In the genomic region with DNA sequence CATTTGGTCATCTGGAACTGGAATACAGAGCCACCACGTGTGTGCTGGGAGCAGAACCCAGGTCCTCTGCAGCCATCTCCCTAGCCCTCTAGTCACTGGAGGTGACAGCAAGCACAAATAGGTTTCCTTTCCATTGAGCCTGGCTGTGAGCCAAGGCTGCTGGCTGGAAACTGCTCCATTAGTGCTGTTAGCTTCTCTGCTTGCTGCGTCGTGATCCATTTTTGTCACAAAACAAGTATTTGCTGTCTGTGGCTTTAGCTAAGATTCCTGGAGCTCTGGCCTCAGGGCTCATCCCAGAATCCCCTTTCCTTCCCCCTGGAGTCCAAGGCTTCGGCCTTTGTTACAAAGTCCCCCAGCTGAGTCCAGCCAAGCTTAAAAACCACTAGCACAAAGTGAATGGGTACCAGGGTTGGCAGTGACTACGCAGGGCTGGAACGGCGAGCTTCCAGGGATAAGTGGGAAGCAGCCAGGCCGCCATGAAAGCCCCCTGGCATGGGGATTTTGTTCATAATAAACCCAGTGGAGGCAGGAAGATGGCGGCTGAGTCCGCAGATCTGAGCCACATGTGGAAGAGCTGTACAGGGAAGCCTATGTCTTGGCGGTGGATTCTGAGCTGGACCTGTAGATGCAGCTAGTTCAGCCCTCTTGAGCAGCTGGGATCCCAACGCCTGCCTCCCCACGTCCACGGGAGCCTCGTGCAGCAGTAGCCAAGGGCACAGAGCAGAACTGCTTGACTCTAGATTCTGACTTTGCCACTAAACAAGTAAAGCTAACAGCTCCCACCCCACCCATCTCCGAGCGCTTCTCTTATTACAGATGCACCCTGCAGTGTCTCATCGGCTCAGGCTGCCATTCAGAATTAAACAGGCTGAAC, we compare ENCODE assay signal across 8 mouse cellular contexts. TPM values are rescaled to one million over a fixed set of nuclear protein-coding genes. Genes with fewer than 3 reads are reported as not detected.
DNase-seq lines count a peak whose midpoint lies in the region; ATAC-seq and TF ChIP-seq lines count a peak whose summit lies in the region.

No protein-coding gene starts in this region.

- H3K4me2 ChIP-seq in embryonic facial prominence, embryonic 12.5 days (replicated peaks), result no peak overlapping the region
- H3K4me2 ChIP-seq in CH12.LX (ENCODE audit: insufficient read depth, low read depth, poor library complexity, severe bottlenecking), result no peak overlapping the region
- H3K4me2 ChIP-seq in forebrain, embryonic 12.5 days, result peak overlapping the region; percentile 2; the same call in 1 of the 2 replicates
- H3K4me2 ChIP-seq in stomach, embryonic 16.5 days (ENCODE audit: low read depth, low read length), result no peak overlapping the region

- TF ChIP-seq EP300 in CH12.LX (IDR thresholded peaks at IDR 0.05; ENCODE audit: low read length), result no peak

- no peak for ATAC-seq in embryonic facial prominence, embryonic 12.5 days (ENCODE audit: insufficient number of reproducible peaks, insufficient read depth, low FRiP score, low TSS enrichment)
- peak; percentile 44; the same call in 1 of the 2 replicates for ATAC-seq in forebrain, embryonic 12.5 days (ENCODE audit: low FRiP score)
- ATAC-seq in stomach, embryonic 16.5 days (ENCODE audit: insufficient read depth, low FRiP score), result no peak

- no peak for TF ChIP-seq RAD21 in CH12.LX (IDR thresholded peaks at IDR 0.05; ENCODE audit: low read depth, low read length)

- peak overlapping the region; percentile 73 for H3K27ac ChIP-seq in embryonic facial prominence, embryonic 12.5 days
- H3K27ac ChIP-seq in embryonic facial prominence, embryonic 10.5 days (replicated peaks), result no peak overlapping the region
- no peak overlapping the region for H3K27ac ChIP-seq in CH12.LX (ENCODE audit: insufficient read depth, low read depth)
- H3K27ac ChIP-seq in forebrain, embryonic 12.5 days, result peak overlapping the region; percentile 82
- H3K27ac ChIP-seq in stomach, embryonic 16.5 days (ENCODE audit: low read length), result peak overlapping the region; percentile 35; the same call in 1 of the 2 replicates

- H3K9ac ChIP-seq in embryonic facial prominence, embryonic 12.5 days, result no peak overlapping the region
- H3K9ac ChIP-seq in CH12.LX (ENCODE audit: insufficient read depth, low read depth), result no peak overlapping the region
- no peak overlapping the region for H3K9ac ChIP-seq in forebrain, embryonic 12.5 days
- H3K9ac ChIP-seq in stomach, embryonic 16.5 days (ENCODE audit: low read length), result no peak overlapping the region

- no peak overlapping the region for H3K4me3 ChIP-seq in embryonic facial prominence, embryonic 12.5 days
- no peak overlapping the region for H3K4me3 ChIP-seq in embryonic facial prominence, embryonic 10.5 days
- no peak overlapping the region for H3K4me3 ChIP-seq in CH12.LX (replicated peaks in 1 of 3; ENCODE audit: low read depth in 2 of 3, low read length in 2 of 3, poor library complexity in 1 of 3)
- H3K4me3 ChIP-seq in forebrain, embryonic 12.5 days (replicated peaks), result no peak overlapping the region
- H3K4me3 ChIP-seq in stomach, embryonic 16.5 days (replicated peaks; ENCODE audit: low read length), result no peak overlapping the region

- in situ Hi-C loops in CH12.LX (cut with MboI; ENCODE audit: low pct_ligation_motif_present, low pct_unique_long_range_greater_than_20kb, low sequenced_read_pairs), result loop anchor here (10.0 kb wide), 1 partner anchor 374 kb away; no protein-coding TSS in a partner anchor

- no peaks in the 10 kb centered on the region for H3K79me2 ChIP-seq in CH12.LX (replicated peaks; ENCODE audit: control insufficient read depth, extremely low read depth, insufficient read depth, poor library complexity, severe bottlenecking)

- no peaks in the 10 kb centered on the region for H3K27me3 ChIP-seq in embryonic facial prominence, embryonic 12.5 days
- no peaks in the 10 kb centered on the region for H3K27me3 ChIP-seq in embryonic facial prominence, embryonic 10.5 days (replicated peaks; ENCODE audit: low read depth, poor library complexity, severe bottlenecking)
- H3K27me3 ChIP-seq in CH12.LX (replicated peaks), result no peaks in the 10 kb centered on the region
- H3K27me3 ChIP-seq in forebrain, embryonic 12.5 days, result no peaks in the 10 kb centered on the region
- no peaks in the 10 kb centered on the region for H3K27me3 ChIP-seq in stomach, embryonic 16.5 days (ENCODE audit: control insufficient read depth, insufficient read depth, low read length)

- no peak; the same call in 1 of the 2 replicates for TF ChIP-seq POLR2A in CH12.LX (IDR thresholded peaks at IDR 0.05; ENCODE audit: low read depth, low read length)

- no peak for TF ChIP-seq CTCF in CH12.LX (conservative IDR thresholded peaks at IDR 0.05 in 1 of 2, IDR thresholded peaks at IDR 0.05 in 1 of 2; ENCODE audit: low read depth in 2 of 2, low read length in 2 of 2)

- peaks cover 49% of the 10 kb centered on the region for H3K36me3 ChIP-seq in embryonic facial prominence, embryonic 12.5 days
- peaks cover 89% of the 10 kb centered on the region for H3K36me3 ChIP-seq in embryonic facial prominence, embryonic 10.5 days (replicated peaks)
- H3K36me3 ChIP-seq in CH12.LX (replicated peaks in 1 of 2; ENCODE audit: control insufficient read depth in 1 of 2, insufficient read depth in 1 of 2, low read length in 1 of 2), result peaks cover 52 to 85% of the 10 kb centered on the region in 2 experiments
- H3K36me3 ChIP-seq in forebrain, embryonic 12.5 days (replicated peaks), result peaks cover 43% of the 10 kb centered on the region
- peaks cover 21% of the 10 kb centered on the region for H3K36me3 ChIP-seq in stomach, embryonic 16.5 days (ENCODE audit: control insufficient read depth, insufficient read depth, low read length)

- dilution Hi-C loops in CH12.LX (cut with MboI; ENCODE audit: extremely low pct_ligation_motif_present, extremely low pct_unique_long_range_greater_than_20kb, low sequenced_read_pairs), result no loop called here

- H3K9me3 ChIP-seq in embryonic facial prominence, embryonic 12.5 days, result no peaks in the 10 kb centered on the region
- H3K9me3 ChIP-seq in embryonic facial prominence, embryonic 10.5 days, result no peaks in the 10 kb centered on the region
- no peaks in the 10 kb centered on the region for H3K9me3 ChIP-seq in CH12.LX (replicated peaks; ENCODE audit: low read length)
- H3K9me3 ChIP-seq in forebrain, embryonic 12.5 days, result no peaks in the 10 kb centered on the region
- H3K9me3 ChIP-seq in stomach, embryonic 16.5 days (replicated peaks; ENCODE audit: control insufficient read depth, low read length), result no peaks in the 10 kb centered on the region

- DNase-seq in embryonic facial prominence, embryonic 10.5 days (ENCODE audit: low spot score), result no peak
- no peak for DNase-seq in CH12.LX (ENCODE audit: extremely low read depth)
- DNase-seq in kidney, adult 9 months, result peak; percentile 89
- DNase-seq in thymus, postnatal 25 days, result no peak
- no peak for DNase-seq in adrenal gland, postnatal 14 days

- WGBS in embryonic facial prominence, embryonic 12.5 days, result 46% methylated on average over 18 of the region's 18 CpGs
- WGBS in embryonic facial prominence, embryonic 10.5 days, result 57% methylated on average over 18 of the region's 18 CpGs
- 32% methylated on average over 18 of the region's 18 CpGs for WGBS in forebrain, embryonic 12.5 days
- WGBS in stomach, embryonic 16.5 days, result 59% methylated on average over 18 of the region's 18 CpGs

- H3K4me1 ChIP-seq in embryonic facial prominence, embryonic 12.5 days, result peaks cover 4% of the 10 kb centered on the region
- H3K4me1 ChIP-seq in embryonic facial prominence, embryonic 10.5 days, result no peaks in the 10 kb centered on the region
- no peaks in the 10 kb centered on the region for H3K4me1 ChIP-seq in CH12.LX (ENCODE audit: control insufficient read depth in 1 of 2, insufficient read depth in 2 of 2)
- peaks cover 18% of the 10 kb centered on the region for H3K4me1 ChIP-seq in forebrain, embryonic 12.5 days
- H3K4me1 ChIP-seq in stomach, embryonic 16.5 days (ENCODE audit: control insufficient read depth, insufficient read depth, low read length), result no peaks in the 10 kb centered on the region

TF ChIP-seq in CH12.LX, 34 proteins besides CTCF, POLR2A, EP300 and RAD21:
- TF ChIP-seq MAX (IDR thresholded peaks at IDR 0.05; ENCODE audit: low read length) (no peak), MAFK (IDR thresholded peaks at IDR 0.05; ENCODE audit: insufficient replicate concordance, low read length) (no peak), POLR2AphosphoS2 (IDR thresholded peaks at IDR 0.05; ENCODE audit: low read depth, low read length) (peak; percentile 48)

RNA-seq across cellular contexts. Expression of gene Eno1, which starts 14.3 kb away (rescaled TPM):
- 1,519 and 1,577 TPM in 2 replicates for polyA plus RNA-seq in embryonic facial prominence, embryonic 12.5 days (2016; fragmentation: Nextera tagmentation; extraction: Ambion mirVana)
- 3,458 and 4,025 TPM in 2 replicates for polyA plus RNA-seq in embryonic facial prominence, embryonic 10.5 days (2016; fragmentation: Nextera tagmentation; extraction: Ambion mirVana)
- total RNA-seq in CH12.LX (2012; rRNA removed) (1,210 and 1,985 TPM in 2 replicates), CH12.LX (2014; rRNA removed) (903 and 1,109 TPM in 2 replicates)
- polyA plus RNA-seq in CH12.LX (2012; ENCODE audit: insufficient read length, low read depth), result 1,272 and 1,619 TPM in 2 replicates
- 1,282 and 1,334 TPM in 2 replicates for polyA plus RNA-seq in forebrain, embryonic 12.5 days (2016; fragmentation: Nextera tagmentation; extraction: Ambion mirVana)
- 1,435 and 1,468 TPM in 2 replicates for polyA plus RNA-seq in stomach, embryonic 16.5 days (2015; fragmentation: Nextera tagmentation; extraction: Ambion mirVana)
- 426 and 444 TPM in 2 replicates for total RNA-seq in adrenal gland, postnatal 14 days (2021)

RNA-seq across cellular contexts. Expression of gene Rere, which starts 30.7 kb away (rescaled TPM):
- polyA plus RNA-seq in embryonic facial prominence, embryonic 12.5 days (2016; fragmentation: Nextera tagmentation; extraction: Ambion mirVana), result 37.7 and 40.7 TPM in 2 replicates
- 26.1 and 31.4 TPM in 2 replicates for polyA plus RNA-seq in embryonic facial prominence, embryonic 10.5 days (2016; fragmentation: Nextera tagmentation; extraction: Ambion mirVana)
- total RNA-seq in CH12.LX (2012; rRNA removed) (8.2 and 8.7 TPM in 2 replicates), CH12.LX (2014; rRNA removed) (3.1 and 3.4 TPM in 2 replicates)
- 28.2 and 36.5 TPM in 2 replicates for polyA plus RNA-seq in CH12.LX (2012; ENCODE audit: insufficient read length, low read depth)
- 41.5 and 44.4 TPM in 2 replicates for polyA plus RNA-seq in forebrain, embryonic 12.5 days (2016; fragmentation: Nextera tagmentation; extraction: Ambion mirVana)
- polyA plus RNA-seq in stomach, embryonic 16.5 days (2015; fragmentation: Nextera tagmentation; extraction: Ambion mirVana), result 19.4 and 23.1 TPM in 2 replicates
- 108 and 131 TPM in 2 replicates for total RNA-seq in adrenal gland, postnatal 14 days (2021)

RNA-seq across cellular contexts. Expression of gene Car6, which starts 49.7 kb away (rescaled TPM):
- 0.23 and 0.29 TPM in 2 replicates for polyA plus RNA-seq in embryonic facial prominence, embryonic 12.5 days (2016; fragmentation: Nextera tagmentation; extraction: Ambion mirVana)
- polyA plus RNA-seq in embryonic facial prominence, embryonic 10.5 days (2016; fragmentation: Nextera tagmentation; extraction: Ambion mirVana), result 0.27 TPM in 1 of 2 replicates, not detected in the other
- total RNA-seq in CH12.LX (2012; rRNA removed) (not detected in 2 replicates), CH12.LX (2014; rRNA removed) (not detected in 2 replicates)
- polyA plus RNA-seq in CH12.LX (2012; ENCODE audit: insufficient read length, low read depth), result not detected in 2 replicates
- not detected in 2 replicates for polyA plus RNA-seq in forebrain, embryonic 12.5 days (2016; fragmentation: Nextera tagmentation; extraction: Ambion mirVana)
- not detected in 2 replicates for polyA plus RNA-seq in stomach, embryonic 16.5 days (2015; fragmentation: Nextera tagmentation; extraction: Ambion mirVana)
- total RNA-seq in adrenal gland, postnatal 14 days (2021), result 0.44 TPM in 1 of 2 replicates, not detected in the other

Comparison
In these comparisons a context has a peak if more than half of its experiments do, and no peak if none do; other contexts are left out.
1. H3K27ac ChIP-seq: peak in embryonic facial prominence, embryonic 12.5 days (single experiment), forebrain, embryonic 12.5 days (single experiment) and stomach, embryonic 16.5 days (single experiment); none in embryonic facial prominence, embryonic 10.5 days (single experiment) and CH12.LX (single experiment).